Mouse (Mus musculus) forebrain, embryonic 16.5 days (tissue): ENCODE data around the gene M1ap. TPM values are rescaled to one million over a fixed set of nuclear protein-coding genes. Genes with fewer than 3 reads are reported as not detected.

ENCODE experiments used
- ATAC-seq: fragments of 200-750 bp; cut with Nextera tagmentation; 2 replicates; pipeline ENCODE4 v1.8.0; 2017; ENCODE audit warnings: mild to moderate bottlenecking, moderate library complexity
- H3K27ac ChIP-seq: fragments of 300-500 bp; sonication (generic); 2 replicates; pipeline ENCODE4 v1.5.1; 2014; ENCODE audit warnings: low read length, control low read depth
- H3K27me3 ChIP-seq: fragments of 300-500 bp; sonication (generic); replicated peaks from 2 replicates; pipeline ENCODE4 v1.6.1; 2014; ENCODE audit warnings: low read length; ENCODE audit not compliant: control insufficient read depth, insufficient read depth
- H3K36me3 ChIP-seq: fragments of 300-500 bp; sonication (generic); 2 replicates; pipeline ENCODE4 v1.6.1; 2014; ENCODE audit not compliant: control insufficient read depth, insufficient read depth
- H3K4me1 ChIP-seq: fragments of 300-500 bp; sonication (generic); replicated peaks from 2 replicates; pipeline ENCODE4 v1.6.1; 2014; ENCODE audit warnings: low read length; ENCODE audit not compliant: control insufficient read depth, insufficient read depth
- H3K4me2 ChIP-seq: fragments of 300-500 bp; sonication (generic); 2 replicates; pipeline ENCODE4 v1.6.1; 2014; ENCODE audit warnings: mild to moderate bottlenecking, low read length, control low read depth
- H3K4me3 ChIP-seq: fragments of 300-500 bp; sonication (generic); replicated peaks from 2 replicates; pipeline ENCODE4 v1.5.1; 2014; ENCODE audit warnings: mild to moderate bottlenecking, low read length, control low read depth
- H3K9ac ChIP-seq: fragments of 300-500 bp; sonication (generic); replicated peaks from 2 replicates; pipeline ENCODE4 v1.6.1; 2014; ENCODE audit warnings: low read depth, low read length, control low read depth
- H3K9me3 ChIP-seq: fragments of 300-500 bp; sonication (generic); 2 replicates; pipeline ENCODE4 v1.6.1; 2016; ENCODE audit warnings: low read length; ENCODE audit not compliant: control insufficient read depth
- WGBS: fragments of 180-500 bp; shearing (Covaris S2); extraction: QIAGEN DNeasy Blood & Tissue Kit; methylation state at CpG from one replicate; pipeline ENCODE4 v1.1.7; 2014; 5-methylcytosine and 5-hydroxymethylcytosine counted together
- polyA plus RNA-seq: library from polyadenylated mRNA; unstranded; fragments of >200 nt; fragmentation: Nextera tagmentation; extraction: Ambion mirVana; gene quantifications from 2 replicates; pipeline ENCODE4 v1.2.1, GENCODE M21; 2015

Gene M1ap
- polyA plus RNA-seq, 1 experiment from 2014 or later: not detected

- no peaks in the 10 kb centered on the region for H3K36me3 ChIP-seq
- no peak overlapping the region for H3K4me3 ChIP-seq
- H3K27ac ChIP-seq: no peak overlapping the region
- no peak overlapping the region for H3K9ac ChIP-seq
- ATAC-seq: no peak
- H3K4me2 ChIP-seq: no peak overlapping the region
- no peaks in the 10 kb centered on the region for H3K27me3 ChIP-seq
- no peaks in the 10 kb centered on the region for H3K4me1 ChIP-seq
- no peaks in the 10 kb centered on the region for H3K9me3 ChIP-seq
- WGBS: 61% methylated on average over 3 of the region's 3 CpGs
Measured at GRCm38 (mm10) chr6:82925005-82925404, 21.7 kb upstream of the M1ap start.

- no peak overlapping the region for H3K4me2 ChIP-seq
- no peak overlapping the region for H3K27ac ChIP-seq
- H3K4me3 ChIP-seq: no peak overlapping the region
- H3K4me1 ChIP-seq: no peaks in the 10 kb centered on the region
- H3K36me3 ChIP-seq: no peaks in the 10 kb centered on the region
- no peaks in the 10 kb centered on the region for H3K9me3 ChIP-seq
- no peak overlapping the region for H3K9ac ChIP-seq
- no peak for ATAC-seq
- H3K27me3 ChIP-seq: no peaks in the 10 kb centered on the region
- 80% methylated on average over 10 of the region's 10 CpGs for WGBS
Measured at GRCm38 (mm10) chr6:82926106-82926505, 20.6 kb upstream of the M1ap start.

- Histone ChIP-seq H3K9ac (no peak overlapping the region), H3K4me1 (no peaks in the 10 kb centered on the region), H3K4me2 (no peak overlapping the region), H3K27ac (no peak overlapping the region), H3K36me3 (peaks cover 3% of the 10 kb centered on the region; the same call in 1 of the 2 replicates), H3K27me3 (no peaks in the 10 kb centered on the region), H3K9me3 (no peaks in the 10 kb centered on the region), H3K4me3 (no peak overlapping the region)
- WGBS: 61% methylated on average over 7 of the region's 7 CpGs
- ATAC-seq: peak; percentile 55; the same call in 1 of the 2 replicates
Measured at GRCm38 (mm10) chr6:82926528-82926927, 20.2 kb upstream of the M1ap start.

GRCm38 (mm10) chr6:82927617-82928016 is 19.1 kb upstream of the M1ap start:
- Histone ChIP-seq H3K27me3 (no peaks in the 10 kb centered on the region), H3K36me3 (peaks cover 5% of the 10 kb centered on the region), H3K4me2 (no peak overlapping the region), H3K9me3 (no peaks in the 10 kb centered on the region), H3K4me1 (no peaks in the 10 kb centered on the region), H3K9ac (no peak overlapping the region), H3K27ac (no peak overlapping the region), H3K4me3 (no peak overlapping the region)
- ATAC-seq: no peak
- WGBS: 83% methylated on average over 5 of the region's 5 CpGs

GRCm38 (mm10) chr6:82934616-82935230 is 12.0 kb upstream of the M1ap start:
- Histone ChIP-seq H3K27ac (no peak overlapping the region), H3K27me3 (no peaks in the 10 kb centered on the region), H3K4me2 (no peak overlapping the region), H3K4me3 (no peak overlapping the region), H3K9ac (no peak overlapping the region), H3K36me3 (peaks cover 5% of the 10 kb centered on the region), H3K9me3 (no peaks in the 10 kb centered on the region), H3K4me1 (peaks cover 6% of the 10 kb centered on the region; the same call in 1 of the 2 replicates)
- WGBS: 98% methylated on average over 3 of the region's 3 CpGs
- no peak for ATAC-seq

- no peaks in the 10 kb centered on the region for H3K36me3 ChIP-seq
- ATAC-seq: peak; percentile 99
- H3K27ac ChIP-seq: no peak within 1 kb of the TSS
- H3K4me2 ChIP-seq: peak within 1 kb of the TSS; percentile 61
- peaks cover 4% of the 10 kb centered on the region; the same call in 1 of the 2 replicates for H3K27me3 ChIP-seq
- H3K4me3 ChIP-seq: peak within 1 kb of the TSS; percentile 72
- WGBS: 2% methylated on average over 42 of the region's 44 CpGs
- H3K9ac ChIP-seq: peak within 1 kb of the TSS; percentile 95
- H3K4me1 ChIP-seq: peaks cover 6% of the 10 kb centered on the region; the same call in 1 of the 2 replicates
- no peaks in the 10 kb centered on the region for H3K9me3 ChIP-seq
Measured at GRCm38 (mm10) chr6:82939167-82939912, 7.4 kb upstream of the M1ap start, which contains the start of gene Sema4f. Gene Sema4f (minus strand): TSS chr6:82939769.

- no peak overlapping the region for H3K4me3 ChIP-seq
- H3K4me2 ChIP-seq: no peak overlapping the region
- no peak overlapping the region for H3K9ac ChIP-seq
- no peaks in the 10 kb centered on the region for H3K36me3 ChIP-seq
- no peaks in the 10 kb centered on the region for H3K9me3 ChIP-seq
- H3K27ac ChIP-seq: no peak overlapping the region
- no peak for ATAC-seq
- peaks cover 4% of the 10 kb centered on the region; the same call in 1 of the 2 replicates for H3K27me3 ChIP-seq
- peaks cover 6% of the 10 kb centered on the region; the same call in 1 of the 2 replicates for H3K4me1 ChIP-seq
- 80% methylated on average over 3 of the region's 3 CpGs for WGBS
Measured at GRCm38 (mm10) chr6:82940765-82941164, 5.9 kb upstream of the M1ap start.

- H3K27ac ChIP-seq: no peak overlapping the region
- H3K36me3 ChIP-seq: no peaks in the 10 kb centered on the region
- ATAC-seq: no peak
- H3K4me1 ChIP-seq: no peaks in the 10 kb centered on the region
- peaks cover 2% of the 10 kb centered on the region; the same call in 1 of the 2 replicates for H3K27me3 ChIP-seq
- H3K9me3 ChIP-seq: no peaks in the 10 kb centered on the region
- WGBS: 47% methylated on average over 6 of the region's 6 CpGs
- no peak overlapping the region for H3K4me3 ChIP-seq
- H3K4me2 ChIP-seq: no peak overlapping the region
- no peak overlapping the region for H3K9ac ChIP-seq
Measured at GRCm38 (mm10) chr6:82945750-82946149, 952 bp upstream of the M1ap start.

- Histone ChIP-seq H3K36me3 (no peaks in the 10 kb centered on the region), H3K4me1 (no peaks in the 10 kb centered on the region), H3K27ac (no peak overlapping the region), H3K4me3 (no peak overlapping the region), H3K9me3 (0 out of 2 replicates have a peak, but pooled peaks cover 2% of the 10 kb centered on the region), H3K4me2 (no peak overlapping the region), H3K27me3 (no peaks in the 10 kb centered on the region), H3K9ac (no peak overlapping the region)
- no peak for ATAC-seq
- 56% methylated on average over 4 of the region's 4 CpGs for WGBS
Measured at GRCm38 (mm10) chr6:82956553-82957251, 10.0 kb downstream of the M1ap start.
